In the genomic region with DNA sequence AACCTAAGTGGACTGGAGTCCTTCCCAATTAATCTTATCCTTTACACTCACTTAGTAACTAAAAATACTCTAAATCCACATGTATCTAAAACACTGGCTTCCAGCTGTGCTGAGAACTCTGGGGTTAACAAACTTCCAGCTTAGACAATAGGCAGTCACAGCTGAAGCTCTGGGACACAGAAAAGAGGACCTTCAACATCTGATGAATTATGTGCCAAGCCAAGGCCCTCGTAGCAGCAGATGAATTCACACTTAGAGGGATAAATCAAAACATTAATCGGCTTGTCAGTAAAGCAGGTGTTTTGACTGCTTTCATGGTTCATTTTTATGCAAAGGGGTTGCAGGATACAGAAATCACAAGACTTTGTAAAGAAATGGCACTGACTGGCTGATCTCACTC, we compare ENCODE assay signal across 23 mouse cellular contexts. TPM values are rescaled to one million over a fixed set of nuclear protein-coding genes. Genes with fewer than 3 reads are reported as not detected.
"Had no signal": no experiment of that assay in that cellular context is flagged by ENCODE, and none has a peak within 500 bp of the region (broad histone marks: within the 10 kb centered on the region; RNA-seq: fewer than 3 reads in every experiment).

No protein-coding gene starts in this region.

- H3K27ac ChIP-seq: kidney, embryonic 15.5 days; limb, embryonic 13.5 days; liver, embryonic 12.5 days; liver, embryonic 15.5 days; lung, embryonic 15.5 days; midbrain, embryonic 12.5 days; midbrain, embryonic 15.5 days had no signal

- H3K27me3 ChIP-seq: kidney, embryonic 15.5 days; limb, embryonic 13.5 days; liver, embryonic 12.5 days; liver, embryonic 15.5 days; lung, embryonic 15.5 days; midbrain, embryonic 12.5 days; midbrain, embryonic 15.5 days had no signal

- H3K4me1 ChIP-seq: kidney, embryonic 15.5 days; liver, embryonic 12.5 days; liver, embryonic 15.5 days; lung, embryonic 15.5 days; midbrain, embryonic 15.5 days had no signal

- H3K9ac ChIP-seq: kidney, embryonic 15.5 days; limb, embryonic 13.5 days; liver, embryonic 12.5 days; liver, embryonic 15.5 days; lung, embryonic 15.5 days; midbrain, embryonic 12.5 days; midbrain, embryonic 15.5 days had no signal

- H3K4me3 ChIP-seq: kidney, embryonic 15.5 days; limb, embryonic 13.5 days; liver, embryonic 12.5 days; liver, embryonic 15.5 days; lung, embryonic 15.5 days; midbrain, embryonic 12.5 days; midbrain, embryonic 15.5 days had no signal

- H3K9me3 ChIP-seq: kidney, embryonic 15.5 days; limb, embryonic 13.5 days; liver, embryonic 12.5 days; liver, embryonic 15.5 days; lung, embryonic 15.5 days; midbrain, embryonic 12.5 days; midbrain, embryonic 15.5 days had no signal

- ATAC-seq: liver, embryonic 12.5 days; midbrain, embryonic 15.5 days had no signal

- H3K36me3 ChIP-seq: kidney, embryonic 15.5 days; limb, embryonic 13.5 days; liver, embryonic 12.5 days; liver, embryonic 15.5 days; lung, embryonic 15.5 days; midbrain, embryonic 12.5 days; midbrain, embryonic 15.5 days had no signal

- DNase-seq: kidney, adult 11 months; kidney, adult 8-10 months; kidney, postnatal 10 days; kidney, postnatal 36 days; left cerebral cortex, postnatal 4 days; liver; lung, adult 18-20 months; lung, postnatal 10 days; lung, postnatal 4 days; retina, postnatal 1 day; right cerebral cortex, postnatal 25 days; thymus, adult 18-20 months; thymus, postnatal 36 days had no signal

- H3K4me2 ChIP-seq: kidney, embryonic 15.5 days; limb, embryonic 13.5 days; liver, embryonic 12.5 days; liver, embryonic 15.5 days; lung, embryonic 15.5 days; midbrain, embryonic 12.5 days; midbrain, embryonic 15.5 days had no signal

RNA-seq across cellular contexts. Expression of gene Pcdh18, which starts 57.2 kb away (rescaled TPM):
- total RNA-seq: megakaryocyte progenitor cell, adult 5-6 weeks; megakaryocyte-erythroid progenitor cell, adult 5-6 weeks; neutrophil, adult 5-6 weeks had no signal
